Mouse (Mus musculus) kidney, embryonic 16.5 days (tissue): Measurements from ENCODE around the gene Apex1. TPM values are rescaled to one million over a fixed set of nuclear protein-coding genes. Genes with fewer than 3 reads are reported as not detected.
"Not testable (repeated sequence)": the region's sequence is repeated elsewhere in the genome, so short reads cannot be mapped to it uniquely, and the experiment has no call there.

ENCODE experiments used
- ATAC-seq: fragments of 200-750 bp; cut with Nextera tagmentation; 2 replicates; pipeline ENCODE4 v1.8.0; 2017; ENCODE audit warnings: moderate TSS enrichment; ENCODE audit not compliant: low FRiP score, low TSS enrichment
- H3K27ac ChIP-seq: fragments of 300-500 bp; sonication (generic); 2 replicates; pipeline ENCODE4 v1.5.1; 2014; ENCODE audit warnings: low read length
- H3K27me3 ChIP-seq: fragments of 300-500 bp; sonication (generic); 2 replicates; pipeline ENCODE4 v1.6.1; 2014; ENCODE audit warnings: low read length, control low read depth, mixed read lengths; ENCODE audit not compliant: insufficient read depth
- H3K36me3 ChIP-seq: fragments of 300-500 bp; sonication (generic); 2 replicates; pipeline ENCODE4 v1.6.1; 2014; ENCODE audit warnings: low read length, control low read depth, mixed read lengths; ENCODE audit not compliant: insufficient read depth
- H3K4me1 ChIP-seq: fragments of 300-500 bp; sonication (generic); 2 replicates; pipeline ENCODE4 v1.6.1; 2014; ENCODE audit warnings: low read length, control low read depth, mixed read lengths; ENCODE audit not compliant: insufficient read depth
- H3K4me2 ChIP-seq: fragments of 300-500 bp; sonication (generic); replicated peaks from 2 replicates; pipeline ENCODE4 v1.6.1; 2014; ENCODE audit warnings: low read depth, low read length
- H3K4me3 ChIP-seq: fragments of 300-500 bp; sonication (generic); 2 replicates; pipeline ENCODE4 v1.5.1; 2014; ENCODE audit warnings: mild to moderate bottlenecking, low read length
- H3K9ac ChIP-seq: fragments of 300-500 bp; sonication (generic); replicated peaks from 2 replicates; pipeline ENCODE4 v1.6.1; 2014; ENCODE audit warnings: low read length
- H3K9me3 ChIP-seq: fragments of 300-500 bp; sonication (generic); 2 replicates; pipeline ENCODE4 v1.6.1; 2016; ENCODE audit warnings: low read length, control low read depth
- WGBS: fragments of 180-500 bp; shearing (Covaris S2); extraction: QIAGEN DNeasy Blood & Tissue Kit; methylation state at CpG from one replicate; pipeline ENCODE4 v1.1.7; 2014; 5-methylcytosine and 5-hydroxymethylcytosine counted together
- polyA plus RNA-seq: library from polyadenylated mRNA; unstranded; fragments of >200 nt; fragmentation: Nextera tagmentation; extraction: Ambion mirVana; gene quantifications from 2 replicates; pipeline ENCODE4 v1.2.1, GENCODE M21; 2015

Apex1 gene
- polyA plus RNA-seq, 1 experiment from 2014 or later = 285 TPM

DNA sequence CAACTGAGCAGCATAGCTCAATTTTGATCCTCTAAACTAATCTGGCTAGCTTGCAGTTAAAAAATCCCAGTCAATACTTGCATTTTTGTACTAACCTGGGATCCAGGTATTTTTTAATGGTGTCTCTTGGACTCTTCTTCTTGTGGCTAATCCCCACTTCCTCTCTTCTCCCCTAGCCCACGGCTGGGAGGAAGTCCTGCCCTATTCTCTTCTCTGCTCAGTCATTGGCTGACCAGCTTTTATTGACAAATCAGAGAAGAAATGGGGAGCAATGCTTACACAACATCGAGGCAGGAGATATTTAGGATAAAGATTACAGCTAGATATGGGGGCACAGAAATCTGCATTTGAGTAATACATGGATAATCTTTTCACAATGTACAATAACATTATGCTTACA lies 14.2 kb downstream of the Apex1 start:
- H3K27ac ChIP-seq = no peak overlapping the region
- WGBS = 48% methylated on average over 2 of the region's 2 CpGs

DNA sequence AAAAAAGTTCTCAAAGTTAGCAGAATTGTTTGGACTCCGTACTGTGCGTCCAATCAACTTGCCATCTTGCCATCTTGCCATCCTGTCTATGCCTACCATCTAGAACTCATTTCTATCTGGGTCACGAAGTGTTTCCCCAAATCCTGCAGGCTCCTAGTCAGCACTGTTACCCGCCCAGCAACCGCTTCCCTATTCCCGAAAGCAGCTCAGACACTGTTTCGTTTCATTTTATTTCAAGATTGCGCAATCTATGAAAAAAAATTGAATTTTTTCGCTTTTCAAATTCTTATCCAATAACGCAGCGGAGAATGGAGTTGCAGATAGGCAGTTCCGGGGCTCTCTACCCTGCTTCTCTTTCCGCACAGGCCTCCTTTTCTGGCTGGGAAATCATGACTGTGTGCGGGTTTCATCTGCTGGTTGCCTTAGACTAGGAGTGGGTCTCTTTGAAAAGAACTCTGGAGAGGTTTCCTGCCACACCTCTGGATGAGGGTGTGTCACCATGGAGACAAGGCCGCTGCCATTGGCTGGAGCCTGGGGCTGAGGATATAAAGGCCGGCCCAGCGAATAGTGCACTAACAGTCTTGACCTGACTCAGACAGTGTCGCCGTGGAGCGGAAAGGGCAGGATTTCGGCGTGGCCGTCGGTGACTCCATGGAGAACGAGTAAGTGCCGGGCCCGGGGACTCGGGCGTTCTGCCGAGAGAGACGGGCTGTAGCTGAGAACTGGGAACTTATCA lies 19.3 kb downstream of the Apex1 start, which contains the start of gene Gm49342:
Gm49342 (plus strand) TSS at position 586 of the 736 bp plus-strand sequence.
- H3K9ac ChIP-seq = peak within 1 kb of the TSS; percentile 65
- no peaks in the 10 kb centered on the region for H3K27me3 ChIP-seq
- H3K4me1 ChIP-seq = peaks cover 8% of the 10 kb centered on the region; the same call in 1 of the 2 replicates
- WGBS = 17% methylated on average over 31 of the region's 31 CpGs
- peak within 1 kb of the TSS; percentile 71 for H3K4me2 ChIP-seq
- no peaks in the 10 kb centered on the region for H3K36me3 ChIP-seq
- H3K27ac ChIP-seq = peak within 1 kb of the TSS; percentile 88
- H3K4me3 ChIP-seq = peak within 1 kb of the TSS; percentile 53
- peak; percentile 99 for ATAC-seq
- no peaks in the 10 kb centered on the region for H3K9me3 ChIP-seq

More for the DNA sequence above, 14.2 kb downstream of the Apex1 start:
- no peaks in the 10 kb centered on the region for H3K36me3 ChIP-seq
- H3K4me1 ChIP-seq = 0 out of 2 replicates have a peak, but pooled peaks cover 2% of the 10 kb centered on the region
- H3K27me3 ChIP-seq = no peaks in the 10 kb centered on the region
- H3K4me3 ChIP-seq = no peak overlapping the region
- no peak overlapping the region for H3K9ac ChIP-seq
- no peak for ATAC-seq
- H3K4me2 ChIP-seq = no peak overlapping the region
- no peaks in the 10 kb centered on the region for H3K9me3 ChIP-seq

DNA sequence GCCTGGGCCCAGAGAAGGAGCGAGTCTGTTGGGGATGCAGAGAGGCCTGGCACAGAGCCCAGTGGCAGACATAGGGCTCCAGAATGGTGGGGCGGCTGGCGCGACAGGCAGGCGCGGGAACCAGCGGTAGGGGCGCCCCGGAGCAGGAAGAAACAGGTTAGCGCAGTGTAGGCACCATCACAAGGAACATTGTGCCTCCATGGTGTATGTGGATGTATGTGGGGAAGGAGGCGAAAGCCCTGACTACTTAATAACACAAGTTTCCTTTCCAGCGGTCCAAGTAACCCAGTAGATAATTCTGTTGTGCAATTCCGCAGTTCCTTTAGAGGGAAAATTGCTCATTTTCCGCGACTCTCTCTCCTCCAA lies 19.9 kb downstream of the Apex1 start:
- Histone ChIP-seq H3K4me3 (peak overlapping the region; percentile 53), H3K27ac (peak overlapping the region; percentile 88), H3K4me2 (peak overlapping the region; percentile 71), H3K9ac (peak overlapping the region; percentile 65)
- not testable (repeated sequence) for H3K27me3 ChIP-seq, H3K36me3 ChIP-seq, H3K4me1 ChIP-seq, H3K9me3 ChIP-seq
- under 1% methylated on average over 14 of the region's 15 CpGs for WGBS
- peak; percentile 97 for ATAC-seq

DNA sequence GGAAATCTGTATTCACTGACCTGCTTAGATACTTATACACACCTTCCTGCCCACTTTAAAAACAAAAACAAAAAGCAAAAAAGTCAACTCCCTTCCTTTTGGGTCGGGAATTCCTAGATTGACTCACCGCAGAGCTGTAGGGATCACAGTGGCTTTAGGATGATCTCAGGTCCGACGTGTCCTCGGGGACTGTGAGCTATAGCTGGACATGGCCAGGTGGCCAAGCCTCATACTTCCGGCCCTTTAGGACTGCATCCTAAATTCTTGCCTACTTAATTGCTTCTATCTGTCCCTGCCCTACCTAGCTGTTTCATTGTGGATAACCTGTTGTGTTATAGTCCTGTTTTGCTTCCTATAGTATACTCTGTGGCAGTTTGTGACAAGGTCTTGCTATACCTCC lies 20.3 kb downstream of the Apex1 start:
- not testable (repeated sequence) for ATAC-seq, H3K36me3 ChIP-seq, H3K4me1 ChIP-seq, H3K27me3 ChIP-seq, H3K9me3 ChIP-seq
- H3K27ac ChIP-seq = peak overlapping the region; percentile 88
- H3K4me2 ChIP-seq = peak overlapping the region; percentile 71
- 7% methylated on average over 6 of the region's 6 CpGs for WGBS
- H3K9ac ChIP-seq = peak overlapping the region; percentile 65
- H3K4me3 ChIP-seq = peak overlapping the region; percentile 53

DNA sequence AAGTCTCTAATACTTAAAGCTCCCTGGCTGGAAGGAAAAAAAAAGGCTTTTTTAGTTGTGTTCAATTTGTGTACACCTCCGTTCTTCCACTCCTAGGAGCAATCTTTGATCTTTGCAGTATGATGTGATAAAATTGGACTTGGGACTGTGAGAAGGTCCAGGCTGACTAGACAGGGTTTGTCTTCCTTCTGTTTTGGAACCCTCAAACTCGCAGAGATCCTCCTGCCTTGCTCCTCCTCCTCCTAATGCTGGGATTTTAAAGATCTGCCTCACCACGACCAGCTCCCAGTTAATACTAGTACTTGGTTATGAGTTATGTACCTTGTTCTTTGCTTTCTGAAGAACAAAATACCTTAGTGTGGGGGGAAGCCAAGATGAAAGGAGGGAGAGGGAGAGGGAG lies 20.8 kb downstream of the Apex1 start:
- peak overlapping the region; percentile 71 for H3K4me2 ChIP-seq
- 15% methylated on average over 3 of the region's 3 CpGs for WGBS

DNA sequence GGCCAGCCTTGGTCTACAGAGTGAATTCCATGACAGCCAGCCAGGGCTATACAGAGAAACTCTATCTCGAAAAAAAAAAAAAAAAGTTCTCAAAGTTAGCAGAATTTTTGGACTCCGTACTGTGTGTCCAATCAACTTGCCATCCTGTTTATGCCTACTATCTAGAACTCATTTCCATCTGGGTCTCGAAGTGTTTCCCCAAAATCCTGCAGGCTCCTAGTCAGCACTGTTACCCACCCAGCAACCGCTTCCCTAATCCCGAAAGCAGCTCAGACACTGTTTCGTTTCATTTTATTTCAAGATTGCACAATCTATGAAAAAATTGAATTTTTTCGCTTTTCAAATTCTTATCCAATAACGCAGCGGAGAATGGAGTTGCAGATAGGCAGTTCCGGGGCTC lies 30.7 kb downstream of the Apex1 start:
- ATAC-seq = no peak
- no peak overlapping the region for H3K4me2 ChIP-seq
- H3K36me3 ChIP-seq = peaks cover 13% of the 10 kb centered on the region; the same call in 1 of the 2 replicates
- H3K27ac ChIP-seq = no peak overlapping the region
- H3K9me3 ChIP-seq = no peaks in the 10 kb centered on the region
- H3K4me3 ChIP-seq = no peak overlapping the region
- H3K27me3 ChIP-seq = no peaks in the 10 kb centered on the region
- WGBS = 84% methylated on average over 10 of the region's 10 CpGs
- 0 out of 2 replicates have a peak, but pooled peaks cover 2% of the 10 kb centered on the region for H3K4me1 ChIP-seq
- H3K9ac ChIP-seq = no peak overlapping the region

More for the DNA sequence above, 20.8 kb downstream of the Apex1 start:
- not testable (repeated sequence) for H3K36me3 ChIP-seq, ATAC-seq, H3K27ac ChIP-seq, H3K27me3 ChIP-seq, H3K9me3 ChIP-seq, H3K4me1 ChIP-seq
- Histone ChIP-seq H3K4me3 (peak overlapping the region; percentile 53), H3K9ac (peak overlapping the region; percentile 65)

DNA sequence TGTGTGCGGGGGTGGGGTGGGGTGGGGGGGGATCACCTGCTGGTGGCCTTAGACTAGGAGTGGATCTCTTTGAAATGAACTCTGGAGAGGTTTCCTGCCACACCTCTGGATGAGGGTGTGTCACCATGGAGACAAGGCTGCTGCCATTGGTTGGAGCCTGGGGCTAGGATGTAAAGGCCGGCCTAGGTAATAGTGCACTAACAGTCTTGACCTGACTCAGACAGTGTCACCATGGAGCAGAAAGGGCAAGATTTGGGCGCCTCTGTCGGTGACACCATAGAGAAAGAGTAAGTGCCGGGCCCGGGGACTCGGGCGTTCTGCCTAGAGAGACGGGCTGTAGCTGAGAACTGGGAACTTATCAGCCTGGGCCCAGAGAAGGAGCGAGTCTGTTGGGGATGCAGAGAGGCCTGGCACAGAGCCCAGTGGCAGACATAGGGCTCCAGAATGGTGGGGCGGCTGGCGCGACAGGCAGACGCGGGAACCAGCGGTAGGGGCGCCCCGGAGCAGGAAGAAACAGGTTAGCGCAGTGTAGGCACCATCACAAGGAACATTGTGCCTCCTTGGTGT lies 31.3 kb downstream of the Apex1 start, which contains the start of gene Pnp2:
Pnp2 (plus strand) TSS at position 51 of the 567 bp plus-strand sequence.
- WGBS = 9% methylated on average over 18 of the region's 19 CpGs
- peak; percentile 85 for ATAC-seq
- peak within 1 kb of the TSS; percentile 35 for H3K4me2 ChIP-seq
- H3K27me3 ChIP-seq, H3K4me1 ChIP-seq, H3K27ac ChIP-seq, H3K9me3 ChIP-seq, H3K9ac ChIP-seq: not testable (repeated sequence)
- peak within 1 kb of the TSS; percentile 25 for H3K4me3 ChIP-seq
- H3K36me3 ChIP-seq = peaks cover 11% of the 10 kb centered on the region; the same call in 1 of the 2 replicates

DNA sequence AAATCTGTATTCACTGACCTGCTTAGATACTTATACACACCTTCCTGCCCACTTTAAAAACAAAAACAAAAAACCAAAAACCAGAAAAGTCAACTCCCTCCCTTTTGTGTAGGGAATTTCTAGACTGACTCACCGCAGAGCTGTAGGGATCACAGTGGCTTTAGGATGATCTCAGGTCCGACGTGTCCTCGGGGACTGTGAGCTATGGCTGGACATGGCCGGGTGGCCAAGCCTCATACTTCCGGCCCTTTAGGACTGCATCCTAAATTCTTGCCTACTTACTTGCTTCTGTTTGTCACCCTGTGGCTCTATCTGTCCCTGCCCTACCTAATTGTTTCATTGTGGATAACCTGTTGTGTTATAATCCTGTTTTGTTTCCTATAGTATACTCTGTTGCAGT lies 32.0 kb downstream of the Apex1 start:
- not testable (repeated sequence) for H3K4me1 ChIP-seq, ATAC-seq, H3K27me3 ChIP-seq, H3K9me3 ChIP-seq, H3K4me3 ChIP-seq, H3K27ac ChIP-seq, H3K36me3 ChIP-seq, H3K9ac ChIP-seq
- 78% methylated on average over 6 of the region's 6 CpGs for WGBS
- H3K4me2 ChIP-seq = peak overlapping the region; percentile 35; the same call in 1 of the 2 replicates

DNA sequence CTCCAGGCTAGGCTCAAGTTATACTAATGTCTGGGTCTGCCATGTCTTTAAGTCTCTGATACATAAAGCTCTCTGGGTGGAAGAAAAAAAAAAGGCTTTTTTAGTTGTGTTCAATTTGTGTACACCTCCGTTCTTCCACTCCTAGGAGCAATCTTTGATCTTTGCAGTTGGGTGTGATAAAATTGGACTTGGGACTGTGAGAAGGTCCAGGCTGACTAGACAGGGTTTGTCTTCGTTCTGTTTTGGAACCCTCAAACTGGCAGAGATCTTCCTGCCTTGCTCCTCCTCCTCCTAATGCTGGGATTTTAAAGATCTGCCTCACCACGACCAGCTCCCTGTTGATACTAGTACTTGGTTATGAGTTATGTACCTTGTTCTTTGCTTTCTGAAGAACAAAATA lies 32.4 kb downstream of the Apex1 start:
- H3K27ac ChIP-seq, H3K9me3 ChIP-seq, H3K36me3 ChIP-seq, H3K27me3 ChIP-seq, H3K4me3 ChIP-seq, H3K4me2 ChIP-seq, H3K9ac ChIP-seq, ATAC-seq, H3K4me1 ChIP-seq: not testable (repeated sequence)
- whole genome bisulfite sequencing = 64% methylated on average over 3 of the region's 3 CpGs
